Mouse (Mus musculus): ENCODE measurements around the gene Slc4a8. TPM values are rescaled to one million over a fixed set of nuclear protein-coding genes. Genes with fewer than 3 reads are reported as not detected.

Gene Slc4a8
- polyA plus RNA-seq, 1 experiment from 2014 or later: 1.3 TPM

GRCm38 (mm10) chr15:100722564-100722963 is 39.0 kb upstream of the Slc4a8 start:
- Histone ChIP-seq H3K27ac (ENCODE audit: low read length) (no peak overlapping the region), H3K36me3 (ENCODE audit: control insufficient read depth, insufficient read depth) (no peaks in the 10 kb centered on the region), H3K9ac (ENCODE audit: low read length) (no peak overlapping the region), H3K27me3 (ENCODE audit: control insufficient read depth, insufficient read depth, low read length) (peaks cover 2% of the 10 kb centered on the region), H3K4me2 (ENCODE audit: low read depth, low read length) (no peak overlapping the region), H3K4me1 (ENCODE audit: control insufficient read depth, insufficient read depth, low read length) (no peaks in the 10 kb centered on the region), H3K9me3 (replicated peaks; ENCODE audit: control insufficient read depth, low read length) (no peaks in the 10 kb centered on the region; the same call in 1 of the 2 replicates), H3K4me3 (ENCODE audit: low read length) (no peak overlapping the region)
- 67% methylated on average over 6 of the region's 6 CpGs for WGBS
- no peak for ATAC-seq (replicated peaks; ENCODE audit: extremely low read depth, insufficient read depth, low FRiP score)

- whole genome bisulfite sequencing: 44% methylated on average over 14 of the region's 14 CpGs
- no peak overlapping the region for H3K9ac ChIP-seq (ENCODE audit: low read length)
- no peak overlapping the region for H3K27ac ChIP-seq (ENCODE audit: low read length)
- no peaks in the 10 kb centered on the region for H3K36me3 ChIP-seq (ENCODE audit: control insufficient read depth, insufficient read depth)
- no peaks in the 10 kb centered on the region for H3K4me1 ChIP-seq (ENCODE audit: control insufficient read depth, insufficient read depth, low read length)
- no peak overlapping the region for H3K4me2 ChIP-seq (ENCODE audit: low read depth, low read length)
- peaks cover 11% of the 10 kb centered on the region for H3K27me3 ChIP-seq (ENCODE audit: control insufficient read depth, insufficient read depth, low read length)
- H3K9me3 ChIP-seq (replicated peaks; ENCODE audit: control insufficient read depth, low read length): no peaks in the 10 kb centered on the region; the same call in 1 of the 2 replicates
- no peak for ATAC-seq (replicated peaks; ENCODE audit: extremely low read depth, insufficient read depth, low FRiP score)
- H3K4me3 ChIP-seq (ENCODE audit: low read length): no peak overlapping the region
Observed at GRCm38 (mm10) chr15:100723505-100723904, 38.0 kb upstream of the Slc4a8 start.

- no peak overlapping the region for H3K9ac ChIP-seq (ENCODE audit: low read length)
- H3K36me3 ChIP-seq (ENCODE audit: control insufficient read depth, insufficient read depth): no peaks in the 10 kb centered on the region
- H3K4me2 ChIP-seq (ENCODE audit: low read depth, low read length): no peak overlapping the region
- 79% methylated on average over 11 of the region's 11 CpGs for WGBS
- no peak overlapping the region for H3K4me3 ChIP-seq (ENCODE audit: low read length)
- H3K4me1 ChIP-seq (ENCODE audit: control insufficient read depth, insufficient read depth, low read length): peaks cover 5% of the 10 kb centered on the region; the same call in 1 of the 2 replicates
- no peak for ATAC-seq (replicated peaks; ENCODE audit: extremely low read depth, insufficient read depth, low FRiP score)
- H3K27ac ChIP-seq (ENCODE audit: low read length): no peak overlapping the region
- H3K27me3 ChIP-seq (ENCODE audit: control insufficient read depth, insufficient read depth, low read length): peaks cover 33% of the 10 kb centered on the region
- H3K9me3 ChIP-seq (replicated peaks; ENCODE audit: control insufficient read depth, low read length): no peaks in the 10 kb centered on the region
Observed at GRCm38 (mm10) chr15:100726721-100727120, 34.8 kb upstream of the Slc4a8 start.

DNA sequence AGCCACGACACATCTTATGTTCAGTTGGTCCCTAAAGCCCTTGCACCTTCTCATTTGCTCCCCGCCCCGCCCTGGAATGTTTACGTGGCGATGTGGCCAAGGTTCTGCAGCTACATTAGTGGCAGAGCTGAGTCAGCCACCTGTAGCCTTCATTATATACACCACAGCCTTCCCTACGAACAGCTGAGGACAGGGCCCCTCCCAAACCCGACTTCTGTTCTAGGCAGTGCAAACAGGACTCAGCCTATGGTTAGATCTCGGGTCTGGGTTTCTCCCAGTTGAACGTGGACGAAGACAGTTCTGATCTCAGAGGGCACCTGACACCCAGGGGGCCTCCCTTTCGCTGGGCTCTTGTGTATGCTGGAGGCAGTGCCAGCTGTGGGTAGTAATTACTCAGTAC is 33.7 kb upstream of the Slc4a8 start:
- no peak overlapping the region for H3K4me3 ChIP-seq (ENCODE audit: low read length)
- H3K36me3 ChIP-seq (ENCODE audit: control insufficient read depth, insufficient read depth): no peaks in the 10 kb centered on the region
- H3K9ac ChIP-seq (ENCODE audit: low read length): no peak overlapping the region
- H3K27ac ChIP-seq (ENCODE audit: low read length): no peak overlapping the region
- no peak for ATAC-seq (replicated peaks; ENCODE audit: extremely low read depth, insufficient read depth, low FRiP score)
- no peaks in the 10 kb centered on the region for H3K9me3 ChIP-seq (replicated peaks; ENCODE audit: control insufficient read depth, low read length)
- H3K27me3 ChIP-seq (ENCODE audit: control insufficient read depth, insufficient read depth, low read length): peaks cover 33% of the 10 kb centered on the region
- 80% methylated on average over 11 of the region's 11 CpGs for WGBS
- peaks cover 5% of the 10 kb centered on the region; the same call in 1 of the 2 replicates for H3K4me1 ChIP-seq (ENCODE audit: control insufficient read depth, insufficient read depth, low read length)
- no peak overlapping the region for H3K4me2 ChIP-seq (ENCODE audit: low read depth, low read length)

- 35% methylated on average over 9 of the region's 9 CpGs for WGBS
- peak overlapping the region; percentile 64 for H3K4me2 ChIP-seq (ENCODE audit: low read depth, low read length)
- no peaks in the 10 kb centered on the region for H3K9me3 ChIP-seq (replicated peaks; ENCODE audit: control insufficient read depth, low read length)
- peak overlapping the region; percentile 46 for H3K4me3 ChIP-seq (ENCODE audit: low read length)
- no peak for ATAC-seq (replicated peaks; ENCODE audit: extremely low read depth, insufficient read depth, low FRiP score)
- H3K27me3 ChIP-seq (ENCODE audit: control insufficient read depth, insufficient read depth, low read length): peaks cover 33% of the 10 kb centered on the region
- peaks cover 5% of the 10 kb centered on the region; the same call in 1 of the 2 replicates for H3K4me1 ChIP-seq (ENCODE audit: control insufficient read depth, insufficient read depth, low read length)
- no peak overlapping the region for H3K27ac ChIP-seq (ENCODE audit: low read length)
- H3K9ac ChIP-seq (ENCODE audit: low read length): no peak overlapping the region
- H3K36me3 ChIP-seq (ENCODE audit: control insufficient read depth, insufficient read depth): no peaks in the 10 kb centered on the region
Observed at GRCm38 (mm10) chr15:100728586-100728985, 33.0 kb upstream of the Slc4a8 start.

DNA sequence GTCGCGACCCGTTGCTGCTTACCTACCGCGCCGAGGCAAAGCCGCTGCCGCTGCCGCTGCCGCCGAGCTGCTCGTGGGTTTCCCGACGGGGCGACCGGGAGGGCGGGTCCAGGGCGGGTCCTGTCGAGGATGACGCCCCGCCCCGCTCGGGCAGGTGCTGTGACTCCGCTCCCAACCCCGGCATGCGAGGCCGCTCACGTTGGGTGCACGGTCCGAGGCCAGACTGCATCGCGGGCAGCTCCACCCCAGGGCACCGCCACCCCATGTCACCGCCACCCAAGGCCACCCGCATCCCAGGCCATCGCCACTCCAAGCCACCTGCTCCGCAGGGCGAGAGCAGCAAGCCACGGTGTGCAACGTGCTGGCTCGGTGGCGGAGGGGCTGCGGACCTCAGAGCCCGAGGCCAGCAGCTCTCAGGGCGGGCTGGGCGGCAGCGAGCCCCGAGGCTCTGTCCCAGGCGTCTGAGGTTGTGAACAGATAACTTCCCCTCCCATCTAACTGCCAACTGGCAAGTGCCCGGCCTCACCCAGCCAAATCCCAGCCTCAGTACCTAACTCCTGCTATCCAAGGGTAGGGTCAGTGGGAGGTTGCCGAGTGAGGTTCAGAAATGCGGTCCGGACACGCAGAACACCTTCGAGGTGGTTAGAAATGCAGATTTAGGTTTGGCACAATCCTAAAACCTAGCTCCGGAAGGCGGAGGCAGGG is 32.1 kb upstream of the Slc4a8 start, which contains the start of gene Galnt6:
TSS of gene Galnt6 (minus strand) at position 96 of the 705 bp plus-strand sequence.
- no peaks in the 10 kb centered on the region for H3K36me3 ChIP-seq (ENCODE audit: control insufficient read depth, insufficient read depth)
- 6% methylated on average over 53 of the region's 57 CpGs for WGBS

DNA sequence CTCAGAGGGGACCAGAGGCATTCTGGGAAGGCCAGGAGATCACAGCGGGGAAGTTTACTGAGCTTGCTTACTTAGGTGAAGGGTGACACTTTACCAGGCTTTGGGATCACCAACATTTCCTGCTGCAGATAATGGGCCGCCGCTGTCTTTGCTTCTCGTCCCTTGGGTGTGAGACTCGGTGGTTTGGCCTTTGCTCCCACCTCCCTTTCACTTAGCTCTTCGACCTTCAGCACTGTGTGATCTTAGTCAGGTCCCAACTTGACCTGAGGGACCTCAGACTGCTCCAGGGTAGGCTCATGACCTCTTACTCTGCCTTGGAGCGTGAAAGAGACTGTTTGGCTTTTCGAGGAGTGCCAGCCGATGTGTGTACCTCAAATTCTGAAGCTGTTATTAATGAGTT is 30.5 kb upstream of the Slc4a8 start:
- WGBS: 50% methylated on average over 9 of the region's 9 CpGs
- Histone ChIP-seq H3K36me3 (ENCODE audit: control insufficient read depth, insufficient read depth) (no peaks in the 10 kb centered on the region), H3K9me3 (replicated peaks; ENCODE audit: control insufficient read depth, low read length) (no peaks in the 10 kb centered on the region), H3K27ac (ENCODE audit: low read length) (no peak overlapping the region), H3K4me2 (ENCODE audit: low read depth, low read length) (no peak overlapping the region), H3K4me1 (ENCODE audit: control insufficient read depth, insufficient read depth, low read length) (peaks cover 5% of the 10 kb centered on the region; the same call in 1 of the 2 replicates), H3K9ac (ENCODE audit: low read length) (no peak overlapping the region), H3K27me3 (ENCODE audit: control insufficient read depth, insufficient read depth, low read length) (peaks cover 33% of the 10 kb centered on the region), H3K4me3 (ENCODE audit: low read length) (no peak overlapping the region)
- no peak for ATAC-seq (replicated peaks; ENCODE audit: extremely low read depth, insufficient read depth, low FRiP score)

More for the DNA sequence above, 32.1 kb upstream of the Slc4a8 start, which contains the start of gene Galnt6:
- ATAC-seq (replicated peaks; ENCODE audit: extremely low read depth, insufficient read depth, low FRiP score): no peak
- Histone ChIP-seq H3K9ac (ENCODE audit: low read length) (0 out of 2 replicates have a peak within 1 kb of the TSS, but pooled peaks have one; percentile 3), H3K4me2 (ENCODE audit: low read depth, low read length) (peak within 1 kb of the TSS; percentile 64), H3K27me3 (ENCODE audit: control insufficient read depth, insufficient read depth, low read length) (peaks cover 33% of the 10 kb centered on the region), H3K27ac (ENCODE audit: low read length) (no peak within 1 kb of the TSS), H3K4me3 (ENCODE audit: low read length) (peak within 1 kb of the TSS; percentile 46), H3K9me3 (replicated peaks; ENCODE audit: control insufficient read depth, low read length) (no peaks in the 10 kb centered on the region), H3K4me1 (ENCODE audit: control insufficient read depth, insufficient read depth, low read length) (peaks cover 5% of the 10 kb centered on the region; the same call in 1 of the 2 replicates)

GRCm38 (mm10) chr15:100732580-100732979 is 29.0 kb upstream of the Slc4a8 start:
- peaks cover 5% of the 10 kb centered on the region; the same call in 1 of the 2 replicates for H3K4me1 ChIP-seq (ENCODE audit: control insufficient read depth, insufficient read depth, low read length)
- no peak overlapping the region for H3K27ac ChIP-seq (ENCODE audit: low read length)
- no peaks in the 10 kb centered on the region for H3K36me3 ChIP-seq (ENCODE audit: control insufficient read depth, insufficient read depth)
- WGBS: 24% methylated on average over 5 of the region's 5 CpGs
- H3K9ac ChIP-seq (ENCODE audit: low read length): no peak overlapping the region
- ATAC-seq (replicated peaks; ENCODE audit: extremely low read depth, insufficient read depth, low FRiP score): no peak
- no peak overlapping the region for H3K4me3 ChIP-seq (ENCODE audit: low read length)
- H3K9me3 ChIP-seq (replicated peaks; ENCODE audit: control insufficient read depth, low read length): no peaks in the 10 kb centered on the region
- H3K27me3 ChIP-seq (ENCODE audit: control insufficient read depth, insufficient read depth, low read length): peaks cover 31% of the 10 kb centered on the region
- H3K4me2 ChIP-seq (ENCODE audit: low read depth, low read length): no peak overlapping the region

All from heart, embryonic 16.5 days (tissue).